Mouse (Mus musculus) neural tube, embryonic 11.5 days (tissue): ENCODE results near the gene Kcnip1. TPM values are rescaled to one million over a fixed set of nuclear protein-coding genes. Genes with fewer than 3 reads are reported as not detected.
A peak's percentile ranks its signal among the peaks of the same experiment; 100 is the strongest.

ENCODE experiments used
- ATAC-seq: fragments of 200-750 bp; cut with Nextera tagmentation; 2 replicates; pipeline ENCODE4 v1.8.0; 2017; ENCODE audit warnings: moderate number of reproducible peaks, mild to moderate bottlenecking, moderate TSS enrichment, moderate library complexity; ENCODE audit not compliant: insufficient read depth, low FRiP score, low TSS enrichment
- DNase-seq: peaks from one replicate; pipeline ENCODE4 v3.0.0-alpha.2; 2015; ENCODE audit warnings: low spot score
- H3K27ac ChIP-seq: fragments of 300-500 bp; sonication (generic); 2 replicates; pipeline ENCODE4 v1.5.1; 2014; ENCODE audit warnings: low read depth, mild to moderate bottlenecking, low read length
- H3K27me3 ChIP-seq: fragments of 300-500 bp; sonication (generic); 2 replicates; pipeline ENCODE4 v1.6.1; 2014; ENCODE audit warnings: mild to moderate bottlenecking, low read length, mixed read lengths; ENCODE audit not compliant: control insufficient read depth, insufficient read depth
- H3K36me3 ChIP-seq: fragments of 300-500 bp; sonication (generic); 2 replicates; pipeline ENCODE4 v1.6.1; 2014; ENCODE audit warnings: mild to moderate bottlenecking, low read length, moderate library complexity, mixed read lengths; ENCODE audit not compliant: control insufficient read depth, insufficient read depth
- H3K4me1 ChIP-seq: fragments of 300-500 bp; sonication (generic); 2 replicates; pipeline ENCODE4 v1.6.1; 2014; ENCODE audit warnings: low read length, mixed read lengths; ENCODE audit not compliant: control insufficient read depth, insufficient read depth
- H3K4me2 ChIP-seq: fragments of 300-500 bp; sonication (generic); 2 replicates; pipeline ENCODE4 v1.6.1; 2014; ENCODE audit warnings: low read depth, mild to moderate bottlenecking, moderate library complexity
- H3K4me3 ChIP-seq: fragments of 300-500 bp; sonication (generic); 2 replicates; pipeline ENCODE4 v1.5.1; 2014; ENCODE audit warnings: low read depth, low read length
- H3K9ac ChIP-seq: fragments of 300-500 bp; sonication (generic); 2 replicates; pipeline ENCODE4 v1.6.1; 2014; ENCODE audit warnings: mild to moderate bottlenecking, low read length
- H3K9me3 ChIP-seq: fragments of 300-500 bp; sonication (generic); 2 replicates; pipeline ENCODE4 v1.6.1; 2016; ENCODE audit warnings: low read length; ENCODE audit not compliant: control insufficient read depth
- whole genome bisulfite sequencing: fragments of 180-500 bp; shearing (Covaris S2); extraction: QIAGEN DNeasy Blood & Tissue Kit; methylation state at CpG from one replicate; pipeline ENCODE4 v1.1.7; 2014; 5-methylcytosine and 5-hydroxymethylcytosine counted together
- polyA plus RNA-seq: library from polyadenylated mRNA; unstranded; fragments of >200 nt; fragmentation: Nextera tagmentation; extraction: Ambion mirVana; gene quantifications from 2 replicates; pipeline ENCODE4 v1.2.1, GENCODE M21; 2014

The Kcnip1 gene
- polyA plus RNA-seq, 1 experiment from 2014 or later = 16.7 TPM

GRCm38 (mm10) chr11:33864245-33864644 lies 128.7 kb downstream of the Kcnip1 start:
- no peak overlapping the region for H3K27ac ChIP-seq
- no peak for DNase-seq
- H3K27me3 ChIP-seq = no peaks in the 10 kb centered on the region
- no peak overlapping the region for H3K9ac ChIP-seq
- H3K9me3 ChIP-seq = no peaks in the 10 kb centered on the region
- H3K4me2 ChIP-seq = no peak overlapping the region
- ATAC-seq = no peak
- no peak overlapping the region for H3K4me3 ChIP-seq
- WGBS = 97% methylated on average over 4 of the region's 4 CpGs
- no peaks in the 10 kb centered on the region for H3K4me1 ChIP-seq
- no peaks in the 10 kb centered on the region for H3K36me3 ChIP-seq

- H3K27ac ChIP-seq = no peak overlapping the region
- no peaks in the 10 kb centered on the region for H3K4me1 ChIP-seq
- no peak overlapping the region for H3K4me2 ChIP-seq
- ATAC-seq (no peak), DNase-seq (no peak)
- H3K27me3 ChIP-seq = no peaks in the 10 kb centered on the region
- H3K9me3 ChIP-seq = no peaks in the 10 kb centered on the region
- no peaks in the 10 kb centered on the region for H3K36me3 ChIP-seq
- H3K4me3 ChIP-seq = no peak overlapping the region
- H3K9ac ChIP-seq = no peak overlapping the region
These were observed 131.1 kb downstream of the Kcnip1 start for GRCm38 (mm10) chr11:33861823-33862222.

DNA sequence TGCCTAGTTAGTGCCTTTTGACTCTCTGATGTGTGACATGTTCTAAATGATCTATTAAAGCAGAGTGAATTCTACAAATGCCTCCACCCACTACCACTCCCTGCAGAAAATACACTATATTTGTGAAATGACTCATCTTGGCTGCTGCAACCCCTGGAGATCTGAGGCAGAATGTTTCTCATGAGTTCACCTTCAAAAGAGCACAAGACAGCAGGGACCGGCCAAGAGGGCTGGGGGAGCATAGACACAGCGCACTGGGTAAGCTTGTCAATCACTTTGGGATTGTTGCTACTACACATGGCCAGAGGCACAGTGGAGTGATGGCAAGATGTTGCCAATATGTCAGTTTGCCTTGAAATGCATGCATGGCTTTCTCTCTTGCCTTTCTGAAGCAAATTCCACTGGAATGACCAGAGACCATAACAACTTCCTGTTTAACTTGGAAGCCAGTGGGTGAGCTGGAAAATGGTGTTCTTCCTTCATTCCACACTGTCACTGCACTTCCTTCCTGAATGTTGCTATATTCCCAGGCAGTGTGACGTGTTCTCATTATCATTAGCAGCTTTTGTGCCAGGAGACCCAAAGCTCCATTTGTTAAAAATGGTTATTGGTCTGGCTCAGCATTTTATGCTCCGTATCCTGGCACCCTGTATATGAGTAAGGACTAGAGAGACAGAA lies 131.9 kb downstream of the Kcnip1 start:
- H3K27me3 ChIP-seq = no peaks in the 10 kb centered on the region
- no peaks in the 10 kb centered on the region for H3K4me1 ChIP-seq
- ATAC-seq (no peak), DNase-seq (no peak)
- WGBS = 86% methylated on average over 4 of the region's 4 CpGs
- no peak overlapping the region for H3K4me2 ChIP-seq
- H3K4me3 ChIP-seq = no peak overlapping the region
- H3K36me3 ChIP-seq = no peaks in the 10 kb centered on the region
- H3K27ac ChIP-seq = no peak overlapping the region
- H3K9ac ChIP-seq = no peak overlapping the region
- H3K9me3 ChIP-seq = no peaks in the 10 kb centered on the region

DNA sequence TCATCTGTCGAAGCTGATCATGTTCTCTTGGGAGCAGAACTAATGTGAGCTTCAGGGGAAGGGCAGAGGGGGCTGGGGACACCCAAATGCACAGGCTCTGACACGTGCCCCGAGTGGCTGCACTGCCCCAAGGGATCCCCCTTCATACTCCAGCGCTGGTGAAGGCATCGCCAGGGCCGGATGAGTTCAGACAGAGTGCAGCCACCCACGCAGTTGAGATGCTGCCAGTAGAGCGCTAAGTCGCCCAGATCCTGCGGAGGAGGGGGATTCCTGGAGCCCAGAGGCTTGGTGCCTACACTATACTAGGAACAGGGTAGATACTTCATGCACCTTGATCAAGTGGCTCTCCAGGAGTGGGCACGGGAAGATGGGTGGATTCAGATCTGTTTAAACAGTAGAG lies 143.3 kb downstream of the Kcnip1 start:
- Histone ChIP-seq H3K4me3 (no peak overlapping the region), H3K27ac (no peak overlapping the region), H3K36me3 (no peaks in the 10 kb centered on the region), H3K9ac (no peak overlapping the region), H3K4me2 (no peak overlapping the region), H3K27me3 (0 out of 2 replicates have a peak, but pooled peaks cover 3% of the 10 kb centered on the region), H3K9me3 (no peaks in the 10 kb centered on the region), H3K4me1 (no peaks in the 10 kb centered on the region)
- ATAC-seq (no peak), DNase-seq (no peak)
- 77% methylated on average over 11 of the region's 11 CpGs for whole genome bisulfite sequencing

- H3K27me3 ChIP-seq = peaks cover 3% of the 10 kb centered on the region; the same call in 1 of the 2 replicates
- 88% methylated on average over 3 of the region's 3 CpGs for WGBS
These were observed 144.3 kb downstream of the Kcnip1 start for GRCm38 (mm10) chr11:33848685-33849084.

DNA sequence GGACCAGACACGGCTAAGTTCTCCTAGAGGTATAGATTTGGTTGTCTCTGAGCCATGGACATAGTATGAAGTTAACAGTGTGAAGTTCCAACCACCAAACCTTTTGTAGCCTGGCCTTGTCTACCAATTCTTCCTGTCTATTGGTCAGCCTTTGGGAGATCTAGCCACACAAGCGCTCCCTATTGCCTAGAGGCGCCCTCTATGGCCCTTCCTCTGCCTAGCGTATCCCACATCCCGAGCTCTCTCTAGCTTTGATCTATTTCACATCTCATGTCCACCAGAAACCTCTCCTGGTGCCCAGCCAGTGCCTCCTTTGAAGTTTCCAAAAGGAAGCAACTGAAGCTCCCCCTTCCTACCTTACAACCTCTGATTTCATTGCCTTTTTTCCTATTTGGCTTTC lies 147.0 kb downstream of the Kcnip1 start:
- H3K27ac ChIP-seq = no peak overlapping the region
- H3K9me3 ChIP-seq = no peaks in the 10 kb centered on the region
- DNase-seq (no peak), ATAC-seq (no peak)
- H3K4me1 ChIP-seq = no peaks in the 10 kb centered on the region
- H3K27me3 ChIP-seq = peaks cover 7% of the 10 kb centered on the region; the same call in 1 of the 2 replicates
- H3K4me2 ChIP-seq = no peak overlapping the region
- no peak overlapping the region for H3K4me3 ChIP-seq
- WGBS = 69% methylated on average over 5 of the region's 5 CpGs
- no peak overlapping the region for H3K9ac ChIP-seq
- no peaks in the 10 kb centered on the region for H3K36me3 ChIP-seq

More at GRCm38 (mm10) chr11:33848685-33849084, 144.3 kb downstream of the Kcnip1 start:
- ATAC-seq = no peak
- Histone ChIP-seq H3K9ac (no peak overlapping the region), H3K9me3 (no peaks in the 10 kb centered on the region), H3K4me3 (no peak overlapping the region), H3K4me1 (no peaks in the 10 kb centered on the region), H3K4me2 (no peak overlapping the region), H3K36me3 (no peaks in the 10 kb centered on the region), H3K27ac (no peak overlapping the region)
- no peak for DNase-seq

DNA sequence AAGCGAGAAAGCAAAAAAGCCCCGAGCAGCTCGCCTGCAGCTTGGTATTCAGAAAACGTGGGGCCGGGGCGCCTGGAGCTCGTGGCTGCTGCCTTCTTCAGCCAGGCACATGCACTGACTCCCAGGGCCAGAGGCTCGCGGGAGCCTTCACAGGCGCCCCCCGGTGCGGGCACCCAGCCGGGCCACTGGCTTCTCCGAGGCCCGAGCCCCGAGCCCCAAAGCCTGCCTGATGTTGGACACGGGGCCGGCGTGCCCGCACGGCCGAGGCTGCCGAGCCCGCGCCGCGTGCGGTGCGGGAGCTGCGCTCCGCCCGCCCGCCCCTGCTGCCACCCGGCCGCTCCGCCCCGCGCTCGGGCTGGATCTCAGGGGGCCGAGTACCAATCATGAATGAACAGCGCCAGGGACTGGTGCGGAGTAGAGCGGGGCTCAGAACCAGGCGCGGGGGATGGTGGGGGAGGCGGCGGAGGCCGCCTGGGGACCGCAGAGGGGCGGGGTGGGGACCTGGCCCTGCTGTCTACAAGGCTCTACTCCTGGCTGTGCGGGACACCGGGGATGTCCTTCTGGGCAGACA lies 149.6 kb downstream of the Kcnip1 start:
- no peaks in the 10 kb centered on the region for H3K9me3 ChIP-seq
- ATAC-seq (peak; percentile 90), DNase-seq (peak; percentile 70)
- no peaks in the 10 kb centered on the region for H3K36me3 ChIP-seq
- H3K4me2 ChIP-seq = peak overlapping the region; percentile 87
- peak overlapping the region; percentile 77 for H3K9ac ChIP-seq
- peaks cover 7% of the 10 kb centered on the region; the same call in 1 of the 2 replicates for H3K27me3 ChIP-seq
- WGBS = 1% methylated on average over 48 of the region's 52 CpGs
- H3K27ac ChIP-seq = no peak overlapping the region
- H3K4me3 ChIP-seq = peak overlapping the region; percentile 44
- H3K4me1 ChIP-seq = no peaks in the 10 kb centered on the region

DNA sequence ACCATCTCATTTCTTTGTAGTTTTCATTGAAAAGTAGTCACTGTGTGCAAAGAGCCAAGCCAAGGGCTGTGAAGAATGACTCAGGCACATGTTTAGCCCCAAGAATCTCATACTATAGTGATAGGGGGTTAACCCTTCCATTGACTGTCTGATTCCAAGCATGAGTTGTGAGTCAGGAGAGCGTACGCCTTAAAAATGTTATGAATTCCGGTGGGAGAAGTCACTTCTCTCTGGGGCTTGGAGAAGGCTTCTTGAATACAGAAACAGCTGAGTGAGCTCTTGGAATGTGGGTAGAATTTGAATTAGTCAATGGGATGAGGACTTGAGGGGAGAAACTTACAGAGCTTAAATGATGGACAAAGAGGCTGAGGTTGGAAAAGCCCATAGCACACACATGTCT lies 153.9 kb downstream of the Kcnip1 start:
- H3K27ac ChIP-seq = no peak overlapping the region
- no peak overlapping the region for H3K4me3 ChIP-seq
- no peak for ATAC-seq
- H3K36me3 ChIP-seq = no peaks in the 10 kb centered on the region
- WGBS = 97% methylated on average over 3 of the region's 3 CpGs
- H3K9me3 ChIP-seq = no peaks in the 10 kb centered on the region
- H3K27me3 ChIP-seq = peaks cover 4% of the 10 kb centered on the region; the same call in 1 of the 2 replicates
- H3K9ac ChIP-seq = no peak overlapping the region
- H3K4me1 ChIP-seq = no peaks in the 10 kb centered on the region
- DNase-seq = no peak
- H3K4me2 ChIP-seq = no peak overlapping the region

DNA sequence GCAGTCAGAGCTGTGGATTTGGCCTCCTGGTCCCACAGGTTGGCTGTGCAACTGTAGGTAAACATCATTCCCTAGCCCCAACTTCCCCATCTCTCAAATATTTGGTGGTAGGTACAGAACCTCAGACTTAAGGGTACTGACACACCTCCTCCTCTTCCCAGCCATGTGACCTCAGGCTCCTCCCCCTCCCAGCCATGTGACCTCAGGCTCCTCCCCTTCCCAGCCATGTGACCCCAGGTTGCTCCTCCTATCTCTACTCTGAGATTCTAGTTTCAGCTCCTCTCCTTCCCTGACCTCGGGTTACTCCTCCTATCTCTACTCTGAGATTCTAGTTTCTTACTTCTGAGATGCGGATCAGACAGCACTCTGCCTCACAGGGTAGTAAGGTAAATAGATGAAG lies 163.2 kb downstream of the Kcnip1 start:
- WGBS = 86% methylated on average over 2 of the region's 2 CpGs
- Histone ChIP-seq H3K9me3 (no peaks in the 10 kb centered on the region), H3K4me3 (no peak overlapping the region), H3K27me3 (no peaks in the 10 kb centered on the region), H3K36me3 (no peaks in the 10 kb centered on the region), H3K4me1 (no peaks in the 10 kb centered on the region), H3K27ac (no peak overlapping the region), H3K4me2 (no peak overlapping the region), H3K9ac (no peak overlapping the region)
- no peak for DNase-seq
- no peak for ATAC-seq
